Mouse (Mus musculus): ENCODE results near the gene Gm28374. TPM values are rescaled to one million over a fixed set of nuclear protein-coding genes. Genes with fewer than 3 reads are reported as not detected.

Gene Gm28374
- polyA plus RNA-seq, 1 experiment: 3.5 TPM

DNA sequence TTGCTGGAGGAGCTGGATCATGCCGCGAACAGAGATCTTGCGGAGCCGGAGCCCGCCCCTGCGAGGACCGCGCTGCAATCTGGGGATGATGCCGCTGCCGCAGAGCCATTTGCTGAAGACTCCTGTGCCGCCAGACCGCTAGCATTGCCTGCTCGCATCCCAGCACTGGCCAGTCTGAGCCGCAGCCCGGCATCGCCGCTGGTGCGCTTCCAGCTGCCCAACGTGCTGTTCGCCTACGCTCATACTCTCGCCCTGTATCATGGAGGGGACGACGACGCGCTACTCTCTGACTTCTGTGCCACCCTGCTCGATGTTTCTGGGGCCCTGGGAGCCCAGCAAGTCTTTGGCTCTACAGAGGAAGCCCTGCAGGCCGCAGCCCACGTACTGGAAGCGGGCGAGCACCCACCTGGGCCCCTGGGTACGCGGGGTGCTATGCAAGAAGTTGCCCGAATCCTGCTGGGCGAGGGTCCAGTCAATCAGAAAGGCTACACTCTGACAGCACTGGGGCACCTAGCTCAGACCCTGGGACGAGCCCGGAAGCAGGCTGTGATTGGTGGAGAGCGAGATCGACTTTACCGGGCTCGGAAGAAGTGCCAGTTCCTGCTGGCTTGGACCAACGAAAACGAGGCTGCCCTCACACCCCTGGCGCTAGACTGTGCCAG lies 20.3 kb downstream of the Gm28374 start:
- peaks cover 15% of the 10 kb centered on the region for H3K4me1 ChIP-seq (ENCODE audit: control insufficient read depth, insufficient read depth, low read length)
- no peak for TF ChIP-seq POLR2A (IDR thresholded peaks at IDR 0.05; ENCODE audit: control insufficient read depth, low read depth, low read length)

DNA sequence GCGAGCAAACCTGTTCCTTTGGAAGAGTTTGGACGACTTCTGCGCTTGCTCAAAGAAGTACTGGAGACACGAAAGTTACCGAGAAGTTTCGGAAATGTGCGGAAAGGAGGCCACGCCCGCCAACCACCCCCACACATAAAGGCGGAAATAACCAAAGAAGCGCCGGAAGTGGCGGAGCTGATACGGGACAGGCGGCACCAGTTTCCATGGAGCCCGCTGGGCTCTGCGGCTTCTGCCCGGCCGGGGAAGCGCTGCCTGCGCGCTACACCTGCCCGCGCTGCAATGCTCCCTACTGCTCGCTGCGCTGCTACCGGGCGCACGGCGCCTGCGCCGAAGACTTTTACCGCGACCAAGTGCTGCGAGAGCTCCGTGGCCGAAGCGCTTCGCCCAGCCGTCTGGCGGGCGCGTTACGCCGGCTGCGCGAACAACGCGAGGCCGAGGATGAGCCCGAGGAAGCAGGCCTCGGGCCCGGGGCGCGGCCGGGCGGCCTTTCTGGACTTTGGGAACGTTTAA lies 21.0 kb downstream of the Gm28374 start, which contains the start of gene Znhit2:
TSS of gene Znhit2 (plus strand) at position 172 of the 513 bp plus-strand sequence.
- no peaks in the 10 kb centered on the region for H3K36me3 ChIP-seq (ENCODE audit: control insufficient read depth, insufficient read depth, low read length)
- H3K27ac ChIP-seq (ENCODE audit: control insufficient read depth, insufficient read depth, low read depth, low read length): peak within 1 kb of the TSS; percentile 95
- TF ChIP-seq CTCF (IDR thresholded peaks at IDR 0.05; ENCODE audit: control insufficient read depth, insufficient read depth, insufficient replicate concordance, low read depth, low read length) (no peak), POLR2A (IDR thresholded peaks at IDR 0.05; ENCODE audit: control insufficient read depth, low read depth, low read length) (peak; percentile 84)
- peaks cover 9% of the 10 kb centered on the region for H3K4me1 ChIP-seq (ENCODE audit: control insufficient read depth, insufficient read depth, low read length)
- H3K27me3 ChIP-seq (ENCODE audit: control insufficient read depth, insufficient read depth, low read length): no peaks in the 10 kb centered on the region
- peak within 1 kb of the TSS; percentile 94 for H3K4me3 ChIP-seq (ENCODE audit: control insufficient read depth, low read depth, low read length)

More for the DNA sequence above, 20.3 kb downstream of the Gm28374 start:
- H3K4me3 ChIP-seq (ENCODE audit: control insufficient read depth, low read depth, low read length): peak overlapping the region; percentile 94
- H3K27me3 ChIP-seq (ENCODE audit: control insufficient read depth, insufficient read depth, low read length): no peaks in the 10 kb centered on the region
- H3K27ac ChIP-seq (ENCODE audit: control insufficient read depth, insufficient read depth, low read depth, low read length): peak overlapping the region; percentile 95
- H3K36me3 ChIP-seq (ENCODE audit: control insufficient read depth, insufficient read depth, low read length): no peaks in the 10 kb centered on the region

DNA sequence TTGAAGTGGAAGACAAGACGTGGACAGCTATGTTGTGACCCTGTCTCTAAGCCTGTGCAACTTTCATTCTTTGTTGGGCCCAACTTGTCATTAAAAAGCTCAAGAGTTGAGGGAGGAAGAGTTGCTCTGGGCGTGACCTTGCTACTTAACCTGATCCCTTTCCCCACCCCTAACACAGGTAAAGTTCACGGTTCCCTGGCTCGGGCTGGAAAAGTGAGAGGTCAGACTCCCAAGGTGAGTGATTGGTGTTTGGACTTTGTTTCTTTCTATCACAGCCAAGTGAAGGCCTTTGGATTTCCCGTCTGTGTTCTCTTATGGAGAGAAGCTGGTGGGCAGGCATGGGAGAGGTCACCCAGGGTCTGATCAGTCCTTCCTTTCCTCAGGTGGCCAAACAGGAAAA lies 23.1 kb downstream of the Gm28374 start:
- 0 out of 2 replicates have a peak overlapping the region, but pooled peaks have one; percentile 7 for H3K27ac ChIP-seq (ENCODE audit: control insufficient read depth, insufficient read depth, low read depth, low read length)
- H3K4me3 ChIP-seq (ENCODE audit: control insufficient read depth, low read depth, low read length): peak overlapping the region; percentile 99
- TF ChIP-seq CTCF (IDR thresholded peaks at IDR 0.05; ENCODE audit: control insufficient read depth, insufficient read depth, insufficient replicate concordance, low read depth, low read length) (no peak), POLR2A (IDR thresholded peaks at IDR 0.05; ENCODE audit: control insufficient read depth, low read depth, low read length) (no peak)
- H3K36me3 ChIP-seq (ENCODE audit: control insufficient read depth, insufficient read depth, low read length): no peaks in the 10 kb centered on the region
- H3K4me1 ChIP-seq (ENCODE audit: control insufficient read depth, insufficient read depth, low read length): peaks cover 9% of the 10 kb centered on the region
- H3K27me3 ChIP-seq (ENCODE audit: control insufficient read depth, insufficient read depth, low read length): no peaks in the 10 kb centered on the region

DNA sequence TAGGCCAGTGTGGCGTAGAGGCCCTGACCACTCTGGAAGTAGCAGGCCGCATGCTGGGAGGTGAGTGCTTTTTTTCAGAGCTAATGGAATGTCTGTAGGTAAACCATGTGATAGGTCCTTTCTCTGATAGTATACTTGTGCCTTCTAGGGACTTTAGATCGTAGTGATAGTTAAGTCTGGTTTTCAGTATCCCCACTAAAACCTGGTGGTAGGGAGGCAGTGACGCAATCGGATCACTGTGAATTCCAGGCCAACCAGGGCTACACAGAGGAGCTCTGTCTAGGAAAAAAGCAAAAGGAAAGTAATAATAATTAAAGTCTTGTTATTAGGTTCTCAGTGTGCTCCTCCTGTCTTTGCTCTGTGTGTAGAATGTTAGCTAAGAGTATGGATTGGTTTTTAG lies 23.5 kb downstream of the Gm28374 start:
- Histone ChIP-seq H3K4me1 (ENCODE audit: control insufficient read depth, insufficient read depth, low read length) (peaks cover 9% of the 10 kb centered on the region), H3K4me3 (ENCODE audit: control insufficient read depth, low read depth, low read length) (peak overlapping the region; percentile 99), H3K27me3 (ENCODE audit: control insufficient read depth, insufficient read depth, low read length) (no peaks in the 10 kb centered on the region), H3K27ac (ENCODE audit: control insufficient read depth, insufficient read depth, low read depth, low read length) (peak overlapping the region; percentile 97), H3K36me3 (ENCODE audit: control insufficient read depth, insufficient read depth, low read length) (no peaks in the 10 kb centered on the region)
- no peak for TF ChIP-seq POLR2A (IDR thresholded peaks at IDR 0.05; ENCODE audit: control insufficient read depth, low read depth, low read length)
- TF ChIP-seq CTCF (IDR thresholded peaks at IDR 0.05; ENCODE audit: control insufficient read depth, insufficient read depth, insufficient replicate concordance, low read depth, low read length): no peak

DNA sequence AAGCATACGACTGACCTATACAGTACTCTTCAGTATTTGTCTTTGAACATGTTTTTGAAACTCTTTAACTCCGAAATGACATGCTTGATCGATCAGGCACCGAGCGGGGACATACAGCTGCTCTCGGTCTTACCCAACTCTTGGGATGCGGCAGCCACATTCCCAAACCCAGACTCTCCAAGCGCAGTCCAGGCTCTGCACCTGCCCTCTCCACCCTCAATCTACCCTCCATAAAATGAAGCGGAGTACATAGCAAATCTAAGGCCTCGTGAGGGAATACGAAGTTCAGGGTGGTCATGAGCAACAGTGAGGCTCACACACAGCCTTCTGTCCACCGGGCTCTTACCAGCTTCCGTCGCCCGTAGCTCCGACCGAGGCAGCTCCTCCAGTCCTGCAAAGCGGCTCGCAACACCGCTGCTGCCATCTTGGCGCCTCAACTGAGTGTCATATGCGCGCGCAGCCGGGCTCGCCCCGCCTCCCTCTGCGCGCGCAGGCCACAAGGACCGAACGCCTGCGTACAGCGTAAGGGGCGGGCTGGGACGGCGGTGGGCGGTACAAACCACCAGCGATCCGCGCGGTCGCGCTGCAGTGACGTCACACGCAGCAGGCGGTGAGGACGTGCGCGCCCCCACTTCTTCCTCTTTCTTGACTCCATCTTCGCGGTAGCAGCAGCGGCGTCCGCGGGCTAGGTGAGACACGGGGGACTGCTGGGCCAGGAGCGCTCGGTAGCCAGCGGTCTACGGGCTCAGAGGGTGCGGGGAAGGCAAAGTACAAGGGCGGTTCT lies 24.6 kb downstream of the Gm28374 start, which contains the start of the genes Mrpl49 and Fau:
TSS of gene Mrpl49 (minus strand) at position 473 of the 784 bp plus-strand sequence.
TSS of gene Fau (plus strand) at position 532 of the 784 bp plus-strand sequence.
- H3K27me3 ChIP-seq (ENCODE audit: control insufficient read depth, insufficient read depth, low read length): no peaks in the 10 kb centered on the region
- TF ChIP-seq POLR2A (IDR thresholded peaks at IDR 0.05; ENCODE audit: control insufficient read depth, low read depth, low read length) (peak; percentile 96), CTCF (IDR thresholded peaks at IDR 0.05; ENCODE audit: control insufficient read depth, insufficient read depth, insufficient replicate concordance, low read depth, low read length) (no peak)
- peak within 1 kb of the TSS; percentile 99 for H3K4me3 ChIP-seq (ENCODE audit: control insufficient read depth, low read depth, low read length)
- peaks cover 6% of the 10 kb centered on the region for H3K4me1 ChIP-seq (ENCODE audit: control insufficient read depth, insufficient read depth, low read length)
- H3K36me3 ChIP-seq (ENCODE audit: control insufficient read depth, insufficient read depth, low read length): no peaks in the 10 kb centered on the region
- H3K27ac ChIP-seq (ENCODE audit: control insufficient read depth, insufficient read depth, low read depth, low read length): peak within 1 kb of the TSS; percentile 97

DNA sequence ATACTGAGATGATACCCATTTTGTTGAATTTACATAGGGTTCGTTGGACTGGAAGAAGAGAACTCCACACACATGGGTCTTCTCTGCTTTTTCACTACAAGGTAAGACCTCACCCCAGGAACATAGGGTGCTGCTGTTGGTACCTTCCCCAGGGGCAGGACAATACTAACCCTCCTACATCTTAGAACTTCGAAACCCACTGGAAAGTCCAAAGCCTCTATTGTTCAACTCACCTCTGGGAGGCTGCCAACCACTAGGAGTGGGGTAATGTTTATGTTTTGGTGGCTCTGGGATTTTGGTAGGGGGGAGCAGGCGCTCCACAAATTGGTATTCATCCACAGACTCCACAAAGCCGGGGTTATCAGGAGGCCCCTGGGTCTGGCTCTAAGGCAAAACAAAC lies 25.4 kb downstream of the Gm28374 start:
- no peak overlapping the region for H3K27ac ChIP-seq (ENCODE audit: control insufficient read depth, insufficient read depth, low read depth, low read length)
- peaks cover 5% of the 10 kb centered on the region for H3K4me1 ChIP-seq (ENCODE audit: control insufficient read depth, insufficient read depth, low read length)
- H3K4me3 ChIP-seq (ENCODE audit: control insufficient read depth, low read depth, low read length): peak overlapping the region; percentile 99; the same call in 1 of the 2 replicates
- TF ChIP-seq CTCF (IDR thresholded peaks at IDR 0.05; ENCODE audit: control insufficient read depth, insufficient read depth, insufficient replicate concordance, low read depth, low read length) (no peak), POLR2A (IDR thresholded peaks at IDR 0.05; ENCODE audit: control insufficient read depth, low read depth, low read length) (no peak)
- no peaks in the 10 kb centered on the region; the same call in none of the 2 replicates for H3K36me3 ChIP-seq (ENCODE audit: control insufficient read depth, insufficient read depth, low read length)
- H3K27me3 ChIP-seq (ENCODE audit: control insufficient read depth, insufficient read depth, low read length): no peaks in the 10 kb centered on the region

DNA sequence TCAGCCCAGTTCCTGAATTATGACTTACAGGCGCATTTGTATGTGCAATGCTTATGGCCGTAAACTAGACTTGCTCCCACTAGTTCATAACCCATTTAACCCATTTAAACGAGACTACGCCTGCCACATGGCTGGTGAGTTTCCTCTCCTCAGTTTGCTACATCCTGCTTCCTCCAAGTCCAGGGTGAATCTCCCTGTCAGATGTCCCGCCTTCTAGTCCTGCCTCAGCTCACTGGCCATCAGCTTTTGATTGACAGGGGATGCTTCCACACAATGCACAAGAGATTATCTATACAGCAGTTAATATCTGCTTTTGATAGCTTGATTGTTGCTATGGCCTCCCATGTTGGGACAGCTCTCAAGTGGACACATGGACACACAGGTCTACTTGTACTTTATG lies 27.8 kb downstream of the Gm28374 start:
- H3K4me3 ChIP-seq (ENCODE audit: control insufficient read depth, low read depth, low read length): no peak overlapping the region
- H3K27me3 ChIP-seq (ENCODE audit: control insufficient read depth, insufficient read depth, low read length): no peaks in the 10 kb centered on the region
- H3K36me3 ChIP-seq (ENCODE audit: control insufficient read depth, insufficient read depth, low read length): no peaks in the 10 kb centered on the region; the same call in none of the 2 replicates
- H3K4me1 ChIP-seq (ENCODE audit: control insufficient read depth, insufficient read depth, low read length): peaks cover 2% of the 10 kb centered on the region; the same call in 1 of the 2 replicates
- TF ChIP-seq CTCF (IDR thresholded peaks at IDR 0.05; ENCODE audit: control insufficient read depth, insufficient read depth, insufficient replicate concordance, low read depth, low read length): no peak
- no peak for TF ChIP-seq POLR2A (IDR thresholded peaks at IDR 0.05; ENCODE audit: control insufficient read depth, low read depth, low read length)
- H3K27ac ChIP-seq (ENCODE audit: control insufficient read depth, insufficient read depth, low read depth, low read length): no peak overlapping the region
